Mouse (Mus musculus): Measurements from ENCODE around the gene Vps8.
A peak's percentile ranks its signal among the peaks of the same experiment; 100 is the strongest.
"Not testable (repeated sequence)": the region's sequence is repeated elsewhere in the genome, so short reads cannot be mapped to it uniquely, and the experiment has no call there.

Vps8 gene

DNA sequence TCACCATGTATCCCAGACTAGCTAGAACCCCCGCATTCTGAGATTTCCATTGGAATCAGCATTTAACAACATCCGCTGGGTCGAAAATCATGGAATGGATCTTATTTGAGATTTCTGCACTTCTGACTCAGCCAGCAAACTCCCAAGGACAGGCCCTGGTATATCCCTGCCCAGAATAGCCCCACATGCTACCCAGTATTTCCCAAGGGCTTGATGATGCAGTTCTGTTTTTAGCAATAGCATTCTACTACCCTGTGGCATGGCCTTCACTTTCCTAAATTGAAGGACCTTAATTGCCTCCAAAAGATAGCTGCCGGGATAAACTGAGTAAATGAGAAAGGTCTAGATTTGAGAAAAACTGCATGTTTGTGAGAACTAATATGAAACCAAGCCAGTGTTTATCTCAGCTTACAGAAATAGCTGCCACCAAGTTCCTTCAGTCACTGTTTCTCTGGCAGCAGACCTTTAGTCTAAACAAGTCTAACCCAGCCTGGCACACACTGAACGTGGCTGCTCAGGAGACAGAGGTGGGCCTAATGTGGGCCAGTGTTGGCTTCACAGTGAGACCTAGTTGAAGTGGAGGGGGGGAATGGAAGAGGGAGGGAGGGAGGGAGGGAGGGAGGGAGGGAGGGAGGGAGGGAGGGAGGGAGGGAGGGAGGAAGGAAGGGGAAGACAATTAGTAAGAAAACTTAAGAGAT is 213.4 kb downstream of the Vps8 start:
- no peak for DNase-seq

DNA sequence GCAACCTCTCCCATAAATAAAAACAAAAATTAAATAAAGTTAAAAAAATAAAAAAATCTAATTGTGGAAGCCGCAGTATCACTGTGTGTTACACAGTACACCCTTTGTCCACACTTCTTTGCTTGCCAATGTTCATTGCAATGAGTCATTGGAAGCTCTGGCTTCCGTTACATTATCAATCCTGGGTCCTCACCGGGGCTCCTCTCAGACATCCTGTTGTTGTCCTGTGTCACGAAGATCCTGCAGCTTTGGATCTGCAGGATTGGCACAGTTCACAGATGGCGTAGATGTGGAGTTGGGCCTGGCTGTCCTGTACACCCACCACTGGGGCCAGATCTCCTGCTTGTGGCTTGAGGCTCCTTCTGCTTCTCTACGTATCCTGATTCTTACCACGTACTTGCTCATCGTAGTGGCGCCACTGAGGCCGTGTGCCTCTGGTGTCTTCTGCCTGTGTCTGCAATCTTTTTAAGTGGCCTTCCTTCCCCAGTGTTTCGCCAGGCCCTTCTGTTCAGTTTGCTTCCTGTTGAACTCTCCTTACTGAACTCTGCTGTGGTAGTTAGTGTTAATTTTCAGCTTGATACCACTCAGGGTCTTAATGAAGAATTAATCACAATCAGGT is 214.4 kb downstream of the Vps8 start:
- DNase-seq: no peak

DNA sequence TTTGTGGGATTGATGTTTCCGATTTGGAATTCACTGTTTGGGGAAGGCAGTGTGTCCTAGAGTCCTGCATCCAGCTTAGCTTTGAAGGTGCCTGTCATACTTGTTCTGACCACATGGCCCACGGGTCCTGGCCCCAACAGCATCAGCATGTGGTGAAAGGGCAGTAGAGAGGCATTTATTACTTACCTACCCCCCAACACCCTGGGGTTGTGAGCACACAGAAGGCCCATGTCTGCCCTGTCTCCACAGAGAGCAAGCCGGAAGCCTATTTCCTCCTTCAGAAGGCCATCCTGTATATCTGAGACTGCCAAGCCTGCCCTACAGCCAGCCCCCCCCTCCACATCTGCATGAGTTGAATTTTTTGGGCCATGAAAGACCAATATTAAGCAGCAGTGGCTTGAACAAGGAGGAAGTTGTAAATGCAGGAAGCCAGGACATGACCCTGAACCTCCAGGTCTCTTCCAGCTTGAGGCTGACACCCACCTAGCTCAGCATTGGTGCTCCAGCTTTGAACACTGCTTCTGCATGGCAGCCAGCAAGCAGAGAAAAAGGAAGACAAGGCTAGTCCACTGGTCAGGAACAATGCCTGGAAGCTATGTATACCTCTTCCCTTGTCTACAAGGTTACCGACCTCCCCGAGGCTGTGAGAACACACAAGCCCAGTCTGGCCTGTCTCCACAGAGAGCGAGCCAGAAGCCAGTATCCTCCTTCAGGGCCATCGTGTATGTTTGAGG is 218.0 kb downstream of the Vps8 start:
- DNase-seq: no peak

DNA sequence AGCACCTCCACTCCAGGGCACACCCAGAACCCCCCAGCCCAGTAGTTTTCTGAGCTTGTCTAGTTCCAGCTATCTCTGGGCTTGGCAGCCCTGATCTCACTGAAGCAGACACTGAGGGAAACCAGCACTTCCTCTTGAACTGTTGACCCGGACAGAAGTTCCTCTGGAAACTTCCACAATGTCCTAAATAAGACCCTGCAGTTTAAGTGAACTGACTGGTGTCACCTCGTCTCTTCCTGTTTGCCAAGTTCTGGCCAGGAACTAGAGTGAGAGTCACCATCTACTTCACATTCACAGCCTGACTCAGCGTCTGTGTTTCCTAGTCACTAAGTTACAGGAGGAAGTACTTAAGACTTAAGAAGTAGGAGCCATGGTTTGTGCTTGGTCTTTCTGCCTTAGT is 219.0 kb downstream of the Vps8 start:
- no peak for DNase-seq

DNA sequence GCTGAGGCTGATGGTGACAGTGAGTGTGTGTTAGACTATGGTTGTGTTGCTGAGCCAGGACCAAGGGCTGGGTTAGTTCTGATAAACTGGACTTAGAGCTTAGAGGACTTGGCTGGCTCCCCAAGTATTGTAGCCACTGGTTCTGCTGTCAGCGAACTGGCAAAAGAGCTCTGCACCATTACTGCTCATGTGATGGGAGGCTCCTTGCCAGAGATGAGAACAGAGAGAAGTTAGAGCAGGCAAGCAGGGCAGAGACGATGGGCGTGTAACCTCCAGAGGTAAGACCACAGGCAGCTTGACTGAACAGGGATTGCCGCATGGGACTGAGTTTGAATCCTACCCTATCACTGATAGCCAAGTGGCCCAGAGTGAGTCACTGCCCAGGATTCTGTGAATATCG is 220.0 kb downstream of the Vps8 start:
- DNase-seq: no peak

DNA sequence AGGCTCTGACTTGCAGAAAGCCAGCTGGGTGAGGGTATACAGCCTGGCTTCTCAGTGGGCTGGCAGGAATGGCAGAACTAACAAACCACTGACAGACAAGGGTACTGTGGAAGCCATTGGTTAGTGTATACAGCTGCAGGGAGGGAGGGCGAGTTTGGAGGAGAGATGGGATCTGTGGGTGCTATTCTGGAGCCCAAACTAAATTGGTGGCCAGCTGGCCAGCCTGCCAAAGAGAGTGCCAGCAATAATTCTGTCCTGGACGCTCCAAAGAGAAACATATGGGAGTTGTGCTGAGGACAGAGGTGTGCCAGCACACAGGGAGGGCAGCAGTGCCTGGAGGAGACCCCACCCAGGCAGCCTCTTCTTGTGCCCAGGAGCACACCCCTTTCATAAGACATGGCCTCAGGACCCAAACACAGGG is 220.7 kb downstream of the Vps8 start:
- no peak for DNase-seq

DNA sequence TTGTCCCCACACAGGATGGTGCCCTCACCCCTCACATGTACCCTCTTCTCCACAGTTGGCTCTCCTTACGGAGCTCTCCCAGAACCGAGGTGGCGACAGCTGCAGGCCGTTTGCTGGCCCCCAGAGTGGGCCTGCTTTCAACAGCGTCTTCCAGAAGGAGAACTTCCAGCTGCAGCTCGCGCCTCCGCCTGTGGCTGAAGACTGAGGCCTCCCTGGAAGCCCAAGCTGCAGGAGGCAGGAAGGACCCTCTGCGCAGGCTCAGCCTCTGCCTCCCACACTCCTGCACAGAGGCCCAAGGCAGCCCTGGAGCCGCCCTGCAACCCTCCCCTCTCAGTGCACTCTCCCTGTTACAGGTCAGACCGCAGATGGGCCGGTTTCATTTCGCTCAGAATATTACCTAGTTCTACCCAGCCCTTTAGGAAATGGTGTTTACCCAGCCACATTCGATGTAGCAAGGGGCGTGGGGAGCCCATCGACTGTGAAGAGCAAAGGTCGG is 221.2 kb downstream of the Vps8 start:
- peak; percentile 54 for DNase-seq

DNA sequence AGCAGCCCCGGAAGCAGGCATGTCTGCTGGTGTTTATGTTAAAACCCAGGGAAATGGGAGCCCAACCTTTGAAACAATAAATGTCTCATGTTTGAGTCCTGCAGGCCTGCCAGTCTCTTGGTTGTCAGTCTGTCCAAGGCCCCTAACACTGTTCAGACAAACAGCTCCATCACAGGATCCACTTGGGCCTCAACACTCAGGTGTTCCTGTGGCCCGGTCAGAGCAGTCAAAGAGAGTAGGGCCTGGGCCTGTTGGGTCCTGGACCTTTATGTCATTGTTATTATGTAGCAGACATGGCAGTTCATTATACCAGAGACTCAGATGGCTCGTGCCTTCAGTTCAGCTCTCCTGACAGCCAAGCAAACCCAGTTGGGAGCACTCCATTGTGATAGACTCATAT is 221.7 kb downstream of the Vps8 start:
- DNase-seq: no peak

DNA sequence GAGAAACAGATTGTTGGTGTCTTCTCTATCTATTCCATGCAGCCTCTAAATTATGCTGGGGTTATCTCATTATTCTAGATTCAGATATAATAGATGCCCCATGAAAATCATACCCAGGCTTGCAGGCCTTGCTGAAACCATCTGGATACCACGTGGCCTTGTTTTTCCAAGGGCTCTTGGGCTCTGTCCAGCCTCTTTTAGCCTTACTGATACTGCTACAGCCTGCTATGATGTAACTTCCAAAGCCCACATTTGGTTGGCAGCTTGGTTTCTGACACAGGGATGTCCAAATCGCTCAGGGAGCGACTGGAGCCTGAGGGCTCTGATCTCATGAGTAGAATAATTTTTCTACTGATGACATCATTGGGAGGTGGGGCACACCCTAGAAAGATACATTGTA is 223.0 kb downstream of the Vps8 start:
- DNase-seq: no peak

DNA sequence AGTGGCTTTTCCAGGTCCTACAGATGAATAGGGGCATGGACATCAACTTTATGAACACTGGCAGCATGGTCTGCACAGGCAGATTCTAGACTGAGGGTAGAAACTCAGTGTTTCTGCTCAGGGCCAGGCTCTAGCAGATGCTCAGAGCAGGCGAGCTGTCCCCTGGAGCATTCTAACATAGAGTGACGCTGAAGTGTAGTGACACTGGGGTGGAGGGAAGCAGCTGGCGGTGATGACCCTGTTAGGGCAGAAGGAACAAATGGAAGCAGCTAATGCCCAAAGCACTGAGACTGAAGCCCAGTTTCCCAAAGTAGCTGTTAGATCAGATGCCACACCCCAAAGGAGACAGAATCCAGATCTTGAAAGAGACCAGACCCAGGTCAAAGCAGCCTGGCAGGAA is 223.6 kb downstream of the Vps8 start:
- no peak for DNase-seq

DNA sequence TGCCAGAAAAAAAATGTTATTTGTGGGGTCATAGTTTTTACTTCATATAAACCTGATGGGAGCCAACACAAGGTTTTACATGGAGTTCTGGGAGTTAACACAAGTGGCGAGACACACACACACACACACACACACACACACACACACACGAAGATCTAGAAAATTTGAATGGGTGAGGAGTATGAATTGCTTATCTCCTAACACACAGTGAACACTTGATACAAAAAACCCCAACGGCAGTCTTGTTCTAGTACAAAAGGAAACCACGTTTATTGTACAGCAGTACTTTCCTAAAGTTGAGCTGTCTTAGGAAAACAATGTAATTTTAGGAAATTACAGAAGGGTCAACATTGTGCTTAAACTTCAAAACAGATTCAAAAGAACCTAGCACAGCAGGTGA is 225.9 kb downstream of the Vps8 start:
- no peak for DNase-seq

DNA sequence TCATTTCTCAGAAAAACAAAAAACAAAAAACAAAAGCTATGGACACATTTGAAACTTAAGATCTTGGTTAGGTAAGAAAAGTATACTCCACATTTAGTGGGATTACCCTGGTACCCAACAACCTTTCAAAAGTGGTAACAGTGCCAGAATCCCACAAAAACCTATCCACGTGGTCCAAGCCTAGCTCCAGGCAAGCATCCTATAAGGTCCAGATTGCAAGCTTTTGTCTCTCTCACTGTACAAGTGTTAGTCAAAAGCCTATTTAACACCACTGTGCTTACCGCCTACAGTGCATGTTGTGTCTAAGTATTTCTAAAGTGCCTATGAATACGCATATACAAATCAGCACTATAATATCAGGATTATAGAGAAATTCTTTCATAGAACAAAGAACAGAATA is 227.4 kb downstream of the Vps8 start:
- DNase-seq: no peak

DNA sequence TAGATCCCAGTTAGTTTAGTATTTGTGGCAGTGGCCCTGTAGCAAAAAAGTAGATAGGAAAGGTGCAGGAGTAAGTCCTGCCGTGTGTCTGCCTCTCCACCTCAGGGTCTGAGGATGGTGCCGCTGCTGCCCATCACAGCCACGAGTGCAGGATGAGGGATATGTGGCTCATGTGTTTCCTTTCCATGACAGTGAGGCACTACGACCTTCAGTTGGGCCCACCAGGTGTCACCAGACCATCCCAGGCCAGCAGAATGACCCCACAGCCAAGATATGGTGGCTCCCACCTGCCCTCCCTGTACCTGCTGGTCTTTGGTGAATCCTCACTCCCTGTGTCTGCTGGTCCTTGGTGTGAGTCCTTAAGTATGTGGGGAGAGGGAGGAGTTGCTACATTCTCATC is 228.2 kb downstream of the Vps8 start:
- no peak for DNase-seq

DNA sequence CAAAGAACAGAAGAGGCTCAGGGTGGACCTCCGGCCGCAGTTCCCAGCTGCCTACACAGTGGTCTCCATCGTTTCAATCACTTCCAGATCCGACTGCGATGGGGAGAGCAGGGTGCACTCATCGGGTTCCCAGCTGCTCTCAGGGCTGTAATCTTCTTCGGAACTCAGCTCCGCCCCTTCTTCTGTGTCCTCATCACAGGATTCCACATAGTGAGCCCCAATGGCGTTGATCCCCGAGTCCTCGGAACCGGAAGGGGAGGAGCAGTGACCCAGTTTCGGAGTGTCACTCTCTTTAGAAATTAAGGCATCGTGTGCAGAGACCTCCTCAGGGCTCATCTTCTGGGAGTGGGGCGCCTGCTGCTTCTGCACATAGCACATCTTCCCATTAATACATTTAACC is 230.2 kb downstream of the Vps8 start:
- DNase-seq: no peak

DNA sequence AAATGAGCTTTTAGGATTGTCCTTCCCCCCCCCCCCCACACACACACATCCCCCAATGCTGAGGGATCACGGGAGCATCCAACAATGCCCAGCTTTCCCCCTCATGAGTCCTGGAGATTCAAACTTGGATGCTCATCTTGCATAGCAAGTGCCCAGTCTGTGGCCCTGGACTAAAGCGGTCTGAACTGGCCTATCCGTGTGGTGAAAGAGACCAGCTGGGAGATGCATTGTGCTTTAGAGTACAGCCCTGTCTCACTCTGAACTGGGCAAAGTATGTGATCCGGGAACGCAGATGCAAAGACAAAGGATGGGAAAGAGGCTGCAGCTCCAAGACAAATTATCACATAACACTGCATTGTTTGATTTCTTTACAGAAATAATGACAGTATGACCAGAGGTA is 231.5 kb downstream of the Vps8 start:
- DNase-seq: no peak

DNA sequence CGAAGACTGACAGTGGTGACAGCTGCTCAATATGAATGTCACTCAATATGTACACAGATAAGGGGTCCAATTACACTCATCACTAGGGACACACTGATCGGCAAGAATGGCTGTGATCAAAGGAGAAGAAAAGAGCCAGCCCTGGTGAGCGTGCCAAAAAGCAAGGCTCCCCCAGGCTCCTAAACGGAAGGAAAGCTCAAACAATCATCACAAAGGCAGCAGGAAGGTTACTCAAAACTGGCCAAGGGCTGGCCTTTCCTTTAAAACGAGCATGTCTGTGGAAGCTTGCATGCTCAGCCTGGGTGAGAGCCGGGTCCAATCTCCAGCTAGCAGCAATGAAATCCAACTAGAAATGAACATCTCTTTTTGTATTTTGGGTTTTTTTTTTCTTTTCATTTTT is 232.4 kb downstream of the Vps8 start:
- DNase-seq: no peak

DNA sequence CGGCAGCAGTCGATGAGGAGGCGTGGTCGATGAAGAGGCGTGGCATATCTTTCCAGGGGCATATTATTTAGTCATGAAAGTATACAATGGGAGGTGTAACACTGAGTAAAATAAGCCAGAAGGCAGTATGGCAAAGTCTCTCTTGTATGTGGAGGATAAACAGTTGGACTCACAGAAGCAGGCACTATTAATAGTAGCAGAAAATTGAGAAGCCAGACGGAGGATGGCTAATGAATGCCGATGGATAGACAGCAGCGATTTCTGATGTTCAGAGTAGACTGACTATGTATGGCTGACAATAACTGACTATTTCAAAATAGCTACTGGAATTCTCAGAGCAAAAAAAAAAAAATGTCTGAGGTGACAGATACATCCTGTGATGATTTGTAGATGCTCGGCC is 233.0 kb downstream of the Vps8 start:
- DNase-seq: no peak

DNA sequence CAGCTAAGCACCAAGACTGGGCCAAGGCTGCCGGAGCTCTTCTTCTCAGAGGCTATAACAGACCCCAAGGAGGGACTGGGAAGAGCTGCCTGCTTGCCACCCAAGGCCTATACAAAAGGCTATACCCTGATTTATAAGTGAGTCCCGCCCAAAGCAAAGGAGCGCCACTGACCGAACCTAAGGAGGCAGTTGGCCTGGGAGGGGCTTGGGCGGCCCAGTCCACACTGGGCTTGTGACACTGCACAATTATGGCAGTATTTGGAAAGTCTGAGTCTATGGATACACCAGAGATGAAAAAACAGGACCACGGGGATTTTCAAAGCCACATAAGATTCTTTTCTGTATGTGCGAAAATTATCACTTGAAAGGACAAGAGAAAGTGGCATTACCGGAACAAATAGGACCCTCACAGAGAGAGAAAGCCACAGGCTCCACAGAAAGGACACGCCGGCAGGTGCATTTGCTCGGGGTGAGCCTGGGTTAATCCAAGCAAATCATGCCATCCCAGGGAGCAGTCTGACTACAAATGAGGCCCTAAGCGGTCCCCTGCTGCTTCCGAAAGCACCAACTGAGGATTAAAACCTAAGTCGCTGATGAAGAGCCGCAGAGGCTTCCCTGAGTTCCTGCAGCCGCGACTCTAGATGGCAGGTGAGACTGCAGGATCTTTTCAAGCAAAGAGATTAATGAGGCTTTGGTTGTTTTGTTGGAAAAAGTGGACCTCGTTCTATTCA is 241.9 kb downstream of the Vps8 start:
- DNase-seq: no peak

DNA sequence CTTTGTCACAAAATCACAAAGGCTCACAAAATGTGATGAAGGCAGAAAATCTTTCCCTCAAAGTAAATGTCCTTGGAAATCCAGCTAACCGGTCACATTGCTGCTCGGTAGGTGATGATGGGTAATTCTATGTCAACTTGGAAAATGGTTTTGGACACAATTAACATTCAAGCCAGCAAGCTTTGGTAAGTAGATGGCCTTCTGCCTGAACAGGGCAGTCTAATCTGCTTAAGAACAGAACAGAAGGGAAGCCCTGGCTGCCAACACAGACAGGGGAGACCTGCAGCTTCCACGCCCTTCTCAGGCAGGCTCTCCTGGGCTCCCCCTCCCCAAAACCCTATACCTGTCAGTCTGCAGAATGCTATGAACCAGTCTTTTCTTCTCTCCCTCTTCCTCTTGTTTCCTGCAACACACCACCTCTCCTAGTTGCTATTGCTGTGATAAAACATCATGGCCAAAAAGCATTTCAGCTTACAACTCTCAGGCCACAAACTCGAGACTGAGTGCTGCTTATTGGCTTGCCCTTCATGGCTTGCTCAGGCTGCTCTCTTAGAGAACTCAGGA is 242.6 kb downstream of the Vps8 start:
- no peak for DNase-seq

DNA sequence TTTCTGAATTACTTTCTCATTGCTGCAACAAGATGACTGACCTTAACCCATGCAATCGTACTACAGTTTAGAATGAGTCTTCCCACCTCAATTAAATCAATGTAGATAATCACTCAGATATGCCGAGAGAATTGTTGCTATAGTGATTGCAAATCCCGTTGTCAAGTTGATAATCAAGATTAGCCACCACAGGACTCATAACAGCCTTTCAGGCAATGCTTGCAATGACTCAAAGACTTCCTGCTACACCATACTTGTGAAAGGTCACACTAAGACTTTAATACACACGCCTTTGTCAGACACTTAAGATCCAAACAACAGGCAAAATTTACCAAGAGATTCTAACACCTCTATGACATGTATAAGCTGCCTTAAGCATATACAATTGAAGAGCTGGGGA is 249.0 kb downstream of the Vps8 start:
- DNase-seq: no peak

DNA sequence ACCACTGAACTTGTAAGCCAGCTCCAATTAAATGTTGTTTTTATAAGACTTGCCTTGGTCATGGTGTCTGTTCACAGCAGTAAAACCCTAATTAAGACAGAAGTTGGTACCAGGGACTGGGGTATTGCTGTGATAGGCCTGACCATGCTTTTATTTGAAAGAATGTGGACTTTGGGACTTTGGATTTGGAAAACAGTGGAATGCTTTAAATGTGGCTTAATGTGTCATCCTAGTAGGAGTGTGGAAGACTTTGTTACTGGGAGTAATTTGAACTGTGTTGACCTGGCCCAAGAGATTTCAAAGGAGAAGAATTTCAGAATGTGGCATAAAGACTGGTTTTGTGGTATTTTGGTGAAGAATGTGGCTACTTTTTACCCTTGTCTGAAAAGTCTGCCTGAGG is 250.1 kb downstream of the Vps8 start:
- DNase-seq: not testable (repeated sequence)

DNA sequence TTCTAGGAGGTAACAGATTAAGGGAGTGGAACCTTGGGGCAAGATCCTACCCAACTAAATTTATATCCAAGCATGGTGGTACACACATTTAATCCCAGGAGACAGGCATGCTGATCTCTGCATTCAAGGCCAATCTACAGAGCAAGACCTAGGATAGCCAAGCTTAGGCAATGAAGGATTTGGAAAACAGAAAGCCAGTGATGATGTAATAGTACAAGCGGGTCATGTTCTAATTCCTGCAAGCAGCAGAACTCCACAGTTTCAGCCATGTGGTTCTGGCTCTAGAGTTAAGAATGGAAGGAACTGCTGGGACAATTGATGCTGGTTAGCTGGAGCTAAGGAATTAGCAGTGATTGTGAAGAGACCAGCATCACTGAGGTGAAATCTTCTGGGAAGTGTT is 250.7 kb downstream of the Vps8 start:
- not testable (repeated sequence) for DNase-seq

DNA sequence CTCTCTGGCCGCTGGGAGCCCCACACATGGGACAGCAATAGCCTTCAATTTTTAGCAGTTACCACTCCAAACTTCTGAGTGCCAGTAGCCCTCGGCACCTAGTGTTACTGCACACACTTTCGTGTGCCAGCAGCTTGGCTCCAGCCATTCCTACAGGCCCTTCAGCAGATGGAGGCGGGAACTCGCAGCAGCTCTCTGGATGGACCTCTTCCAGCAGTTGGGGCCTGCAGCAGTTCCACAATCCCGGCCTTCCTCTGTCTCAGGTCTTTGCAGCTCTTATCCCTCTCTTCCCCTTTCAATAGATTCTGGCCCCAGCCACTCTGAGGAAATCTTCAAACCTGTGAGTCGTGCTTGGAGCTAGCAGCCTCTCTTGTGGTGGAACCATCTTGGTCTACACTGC is 253.9 kb downstream of the Vps8 start:
- DNase-seq: no peak
